Mouse (Mus musculus) brain, embryonic 14.5 days (tissue): ENCODE measurements at regions not wholly inside any gene's neighbourhood (a gene's known extent, or its start where the extent isn't known, plus 50 kb on each side); places are given as distances from the start of the nearest gene placed in this dataset.

ENCODE experiments used
- DNase-seq: peaks from one replicate; pipeline ENCODE4 v3.0.0-alpha.2; 2011; ENCODE audit warnings: low read depth
- CTCF ChIP-seq: fragments of 200-500 bp; IDR thresholded peaks from 2 replicates; pipeline ENCODE4 v1.5.1; 2012; ENCODE audit warnings: inconsistent platforms, mild to moderate bottlenecking, moderate library complexity, borderline replicate concordance; ENCODE audit not compliant: insufficient read depth, insufficient read length; ENCODE audit errors: extremely low read depth
- POLR2A ChIP-seq: fragments of 200-500 bp; IDR thresholded peaks from 2 replicates; pipeline ENCODE4 v1.6.1; 2012; ENCODE audit warnings: mild to moderate bottlenecking, inconsistent platforms, borderline replicate concordance; ENCODE audit not compliant: poor library complexity, insufficient read depth, insufficient read length, severe bottlenecking; ENCODE audit errors: extremely low read depth

- no peak for DNase-seq
These were observed 51.0 kb downstream of the Gm10234 start for GRCm38 (mm10) chr6:95372938-95373337.

GRCm38 (mm10) chr6:95374266-95374665 lies 52.4 kb downstream of the Gm10234 start:
- TF ChIP-seq POLR2A (no peak), CTCF (no peak)
- DNase-seq, result no peak

More at GRCm38 (mm10) chr6:95372938-95373337, 51.0 kb downstream of the Gm10234 start:
- TF ChIP-seq CTCF, result no peak
- no peak for TF ChIP-seq POLR2A

- DNase-seq, result no peak
- TF ChIP-seq POLR2A (no peak), CTCF (no peak)
These were observed 55.8 kb downstream of the Gm10234 start for GRCm38 (mm10) chr6:95377590-95378245.

- DNase-seq, result peak; percentile 14
- TF ChIP-seq CTCF (no peak), POLR2A (no peak)
These were observed 56.4 kb downstream of the Gm10234 start for GRCm38 (mm10) chr6:95378349-95378748.
